Mouse (Mus musculus) E14TG2a.4 (cell line): ENCODE results near the gene Shkbp1.

ENCODE experiments used
- H3K27me3 ChIP-seq: 2 replicates; pipeline ENCODE4 v1.6.1; 2014; ENCODE audit warnings: low read length, control low read depth; ENCODE audit not compliant: insufficient read depth
- H3K36me3 ChIP-seq: 2 replicates; pipeline ENCODE4 v1.6.1; 2014; ENCODE audit warnings: low read length, control low read depth; ENCODE audit not compliant: insufficient read depth
- H3K4me1 ChIP-seq: replicated peaks from 2 replicates; pipeline ENCODE4 v1.6.1; 2014; ENCODE audit warnings: low read depth, low read length, control low read depth
- H3K4me3 ChIP-seq: replicated peaks from 2 replicates; pipeline ENCODE4 v1.5.1; 2014; ENCODE audit warnings: mild to moderate bottlenecking, low read length
- H3K9me3 ChIP-seq: 2 replicates; pipeline ENCODE4 v1.6.1; 2014; ENCODE audit warnings: low read length, control low read depth
- CTCF ChIP-seq: conservative IDR thresholded peaks from 2 replicates; pipeline ENCODE4 v1.5.1; 2014; ENCODE audit warnings: low read length
- NANOG ChIP-seq: IDR thresholded peaks from 2 replicates; pipeline ENCODE4 v1.6.1; 2014; ENCODE audit warnings: borderline replicate concordance, low read length, mixed read lengths
- POU5F1 ChIP-seq: IDR thresholded peaks from 2 replicates; pipeline ENCODE4 v1.6.1; 2014; ENCODE audit warnings: low read length, borderline replicate concordance

The Shkbp1 gene

DNA sequence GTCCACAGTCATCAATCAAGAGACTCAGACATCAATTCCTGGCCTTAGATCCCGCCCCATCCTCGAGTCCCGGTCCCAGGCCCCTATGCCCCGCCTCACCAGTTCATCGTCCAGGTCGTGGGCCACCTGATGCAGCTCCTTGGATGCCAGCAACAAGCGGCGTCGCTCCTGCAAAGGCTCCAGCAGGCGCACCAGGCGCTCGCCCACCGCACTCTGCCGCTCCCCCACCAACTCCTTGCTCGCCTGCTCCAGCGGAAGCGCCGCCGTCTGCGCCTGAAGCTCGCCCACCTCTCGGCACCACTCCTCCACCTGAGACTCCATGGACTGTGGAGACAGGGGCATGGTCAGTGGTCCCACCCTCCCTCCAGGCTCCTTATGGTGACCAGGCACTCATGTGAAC lies 19.5 kb upstream of the Shkbp1 start:
- Histone ChIP-seq H3K4me1 (peaks cover 44% of the 10 kb centered on the region), H3K9me3 (peaks cover 4% of the 10 kb centered on the region), H3K36me3 (peaks cover 28% of the 10 kb centered on the region), H3K27me3 (peaks cover 48% of the 10 kb centered on the region), H3K4me3 (peak overlapping the region; percentile 61)
- TF ChIP-seq CTCF (no peak), POU5F1 (no peak), NANOG (no peak)

DNA sequence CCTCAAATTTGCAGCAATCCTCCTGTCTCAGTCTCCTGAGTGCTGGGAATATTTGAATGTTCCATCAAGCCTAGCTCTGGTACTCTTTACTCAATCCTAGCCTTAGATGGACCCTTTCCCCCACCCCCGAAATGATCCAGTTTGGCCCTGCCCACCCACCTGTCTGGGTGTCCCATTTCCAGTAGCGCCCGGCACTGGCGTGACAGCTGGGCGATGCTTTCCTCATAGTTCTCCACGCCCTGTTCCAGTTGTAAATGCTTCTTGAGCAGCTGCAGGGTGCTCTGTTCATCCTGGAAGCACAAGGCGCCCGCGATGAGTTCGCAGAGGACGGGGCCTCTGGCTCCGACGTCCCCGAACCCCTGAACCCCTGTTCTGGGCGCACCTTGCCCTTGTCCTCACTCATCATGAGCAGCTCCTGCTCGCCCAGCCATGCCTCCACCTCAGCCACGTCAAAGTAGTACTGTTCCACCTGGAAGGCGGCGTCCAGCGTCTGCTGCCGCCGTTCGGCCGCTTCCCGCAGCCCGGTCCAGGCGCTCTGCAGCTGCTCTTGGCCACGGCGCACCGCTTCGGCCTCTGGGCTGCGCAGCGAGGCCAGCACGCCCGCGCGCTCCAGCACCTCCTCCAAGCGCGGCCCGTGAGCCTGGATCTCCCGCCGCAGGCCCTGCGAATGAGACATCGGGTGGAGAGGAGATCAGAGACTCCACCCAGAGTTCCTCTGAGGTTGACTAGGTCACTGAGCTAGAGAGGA lies 16.1 kb upstream of the Shkbp1 start:
- Histone ChIP-seq H3K36me3 (peaks cover 32% of the 10 kb centered on the region), H3K9me3 (peaks cover 8% of the 10 kb centered on the region), H3K4me3 (peak overlapping the region; percentile 71), H3K27me3 (peaks cover 56% of the 10 kb centered on the region), H3K4me1 (peaks cover 48% of the 10 kb centered on the region)
- TF ChIP-seq POU5F1: no peak
- no peak for TF ChIP-seq NANOG
- no peak for TF ChIP-seq CTCF

DNA sequence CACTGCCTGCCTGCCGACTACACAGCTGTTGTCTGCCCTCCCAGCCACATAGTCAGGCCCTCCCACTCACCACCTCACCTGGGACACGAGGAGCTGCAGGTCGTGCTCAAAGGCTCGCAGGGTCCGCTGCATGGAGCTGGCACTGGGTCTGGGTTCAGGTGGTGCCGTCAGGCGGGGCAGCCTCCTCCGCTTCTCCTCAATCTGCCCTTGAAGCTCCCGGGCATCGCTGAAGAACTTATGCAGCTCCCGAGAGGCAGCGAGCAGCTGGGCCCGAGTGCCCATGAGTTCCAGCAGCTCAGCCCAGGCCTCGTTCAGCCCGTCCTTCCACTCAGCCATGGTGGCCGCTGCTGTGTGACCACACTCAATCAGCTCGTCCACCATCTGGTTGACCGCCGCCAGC lies 13.3 kb upstream of the Shkbp1 start:
- Histone ChIP-seq H3K27me3 (peaks cover 55% of the 10 kb centered on the region), H3K4me3 (peak overlapping the region; percentile 45; the same call in 1 of the 2 replicates)
- TF ChIP-seq NANOG (no peak), POU5F1 (no peak), CTCF (no peak)

DNA sequence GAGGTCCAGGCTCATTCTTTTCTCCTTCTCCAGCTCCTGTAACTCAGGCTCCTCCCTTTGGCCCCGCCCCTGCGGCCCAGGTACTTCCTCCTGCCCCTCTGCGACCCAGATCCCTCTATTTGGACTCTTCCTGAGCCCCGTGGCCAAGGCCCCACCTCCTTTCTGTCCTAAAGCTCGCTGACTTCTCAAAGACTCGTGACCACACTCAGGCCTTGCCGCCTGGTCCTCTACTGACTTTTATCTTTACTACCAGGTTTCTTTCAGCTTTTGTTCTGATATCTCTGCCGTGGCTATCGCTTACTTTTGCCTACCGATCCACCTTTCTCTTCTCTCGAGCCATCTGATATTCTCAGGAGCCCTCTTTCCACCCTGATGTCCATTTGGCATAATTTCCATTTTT lies 12.2 kb upstream of the Shkbp1 start:
- Histone ChIP-seq H3K9me3 (peaks cover 4% of the 10 kb centered on the region; the same call in 1 of the 2 replicates), H3K27me3 (peaks cover 52% of the 10 kb centered on the region), H3K4me3 (peak overlapping the region; percentile 74), H3K36me3 (peaks cover 25% of the 10 kb centered on the region), H3K4me1 (peaks cover 72% of the 10 kb centered on the region)
- no peak for TF ChIP-seq POU5F1
- TF ChIP-seq CTCF: no peak
- no peak for TF ChIP-seq NANOG

More for the DNA sequence above, 13.3 kb upstream of the Shkbp1 start:
- peaks cover 32% of the 10 kb centered on the region for H3K36me3 ChIP-seq
- H3K9me3 ChIP-seq: peaks cover 8% of the 10 kb centered on the region
- H3K4me1 ChIP-seq: peaks cover 66% of the 10 kb centered on the region

DNA sequence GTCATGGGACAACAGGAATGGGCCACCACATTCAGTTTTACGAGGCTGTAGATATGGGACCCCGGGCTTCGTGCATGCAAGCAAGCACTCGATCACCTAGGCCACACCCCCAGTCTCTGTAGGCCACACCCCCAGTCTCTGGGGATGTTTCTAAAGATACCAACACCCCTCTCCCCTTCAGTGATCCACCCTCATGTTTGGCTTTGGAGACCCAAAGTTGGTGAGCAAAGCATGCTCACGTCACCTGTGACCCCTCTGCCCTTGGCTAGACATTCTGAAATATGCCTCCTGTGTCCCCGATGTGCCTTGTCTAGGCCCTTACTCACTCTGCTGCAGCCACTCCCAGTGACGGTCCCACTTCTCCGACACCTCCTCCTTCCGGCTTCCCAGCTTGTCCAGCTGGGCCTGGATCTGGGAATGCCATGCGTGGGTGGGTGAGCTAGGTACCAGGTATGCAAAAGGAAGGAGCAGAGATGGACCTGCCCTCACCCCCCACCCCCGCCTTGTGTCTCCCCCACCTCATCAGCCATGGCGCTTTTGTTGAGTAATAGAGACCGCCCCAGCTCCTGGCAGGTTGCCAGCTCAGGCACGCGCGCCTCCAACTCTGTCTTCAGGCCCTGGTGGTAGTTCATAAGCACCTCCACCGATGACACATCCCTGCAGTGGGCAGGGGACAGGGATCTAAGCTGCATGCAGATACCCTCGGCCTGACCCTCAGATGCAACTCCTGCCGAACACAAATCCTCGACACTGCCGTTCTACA lies 10.4 kb upstream of the Shkbp1 start:
- Histone ChIP-seq H3K4me3 (peak overlapping the region; percentile 43; the same call in 1 of the 2 replicates), H3K9me3 (peaks cover 4% of the 10 kb centered on the region; the same call in 1 of the 2 replicates)

DNA sequence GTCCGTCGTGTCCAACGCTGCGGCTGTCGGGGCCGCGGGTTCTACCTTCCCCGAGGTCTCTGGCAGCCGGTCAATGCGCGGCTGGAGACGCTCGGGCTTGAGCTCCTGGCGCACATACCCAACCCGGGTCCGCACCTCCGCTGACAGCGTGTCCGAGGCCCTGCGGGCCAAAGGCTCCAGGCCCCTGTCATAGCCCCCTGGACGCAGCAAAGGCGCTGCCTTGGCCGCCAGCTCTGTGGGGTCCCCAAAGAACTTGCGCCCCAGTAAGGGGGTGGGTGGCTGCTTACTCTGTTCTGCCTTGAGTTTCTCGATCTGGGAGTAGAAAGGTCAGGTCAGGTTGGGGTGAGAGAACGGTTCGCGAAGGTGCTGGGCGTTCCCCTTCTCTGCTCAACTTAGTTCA lies 8.6 kb upstream of the Shkbp1 start:
- Histone ChIP-seq H3K4me3 (peak overlapping the region; percentile 77), H3K4me1 (peaks cover 83% of the 10 kb centered on the region), H3K36me3 (peaks cover 12% of the 10 kb centered on the region), H3K9me3 (no peaks in the 10 kb centered on the region), H3K27me3 (peaks cover 35% of the 10 kb centered on the region)
- no peak for TF ChIP-seq NANOG
- TF ChIP-seq CTCF: no peak
- TF ChIP-seq POU5F1: no peak

More for the DNA sequence above, 10.4 kb upstream of the Shkbp1 start:
- Histone ChIP-seq H3K27me3 (peaks cover 39% of the 10 kb centered on the region), H3K4me1 (peaks cover 68% of the 10 kb centered on the region), H3K36me3 (peaks cover 20% of the 10 kb centered on the region)
- TF ChIP-seq NANOG (no peak), POU5F1 (no peak), CTCF (no peak)

DNA sequence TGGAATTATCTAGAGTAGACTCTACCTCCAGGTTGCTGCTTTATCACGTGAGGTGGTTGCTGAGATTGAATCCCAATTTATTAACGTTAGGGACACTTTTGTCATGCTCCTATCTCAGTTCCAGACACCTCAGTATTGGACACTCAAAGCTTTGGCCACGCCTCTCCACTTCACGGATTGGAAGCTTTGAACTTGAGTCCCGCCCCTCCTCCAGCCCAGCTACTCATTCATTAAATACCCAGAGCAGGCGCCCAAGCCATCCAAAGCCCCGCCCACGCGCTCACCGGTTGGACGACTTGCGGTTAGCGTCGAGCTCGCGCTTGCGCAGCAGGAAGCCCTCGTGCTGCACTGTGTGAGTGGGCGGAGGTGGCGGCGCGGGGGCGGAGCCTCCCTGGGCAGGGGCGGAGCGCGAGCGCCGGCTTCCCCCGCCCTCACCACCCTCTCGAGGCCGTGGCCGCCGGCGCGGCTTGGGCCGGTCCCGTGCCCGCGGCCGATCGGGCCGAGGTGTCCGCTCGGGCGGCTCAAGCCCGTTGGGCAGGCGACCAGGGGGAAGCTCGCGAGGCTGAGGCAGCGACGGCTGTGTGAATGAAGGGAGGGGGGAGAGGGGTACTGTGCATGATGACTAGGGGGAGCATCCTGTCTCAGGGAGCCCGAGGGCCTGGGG lies 5.6 kb upstream of the Shkbp1 start:
- Histone ChIP-seq H3K27me3 (peaks cover 26% of the 10 kb centered on the region), H3K9me3 (no peaks in the 10 kb centered on the region), H3K4me3 (peak overlapping the region; percentile 86), H3K36me3 (0 out of 2 replicates have a peak, but pooled peaks cover 9% of the 10 kb centered on the region), H3K4me1 (peaks cover 84% of the 10 kb centered on the region)
- TF ChIP-seq CTCF (no peak), NANOG (no peak; the same call in 1 of the 2 replicates), POU5F1 (no peak)

DNA sequence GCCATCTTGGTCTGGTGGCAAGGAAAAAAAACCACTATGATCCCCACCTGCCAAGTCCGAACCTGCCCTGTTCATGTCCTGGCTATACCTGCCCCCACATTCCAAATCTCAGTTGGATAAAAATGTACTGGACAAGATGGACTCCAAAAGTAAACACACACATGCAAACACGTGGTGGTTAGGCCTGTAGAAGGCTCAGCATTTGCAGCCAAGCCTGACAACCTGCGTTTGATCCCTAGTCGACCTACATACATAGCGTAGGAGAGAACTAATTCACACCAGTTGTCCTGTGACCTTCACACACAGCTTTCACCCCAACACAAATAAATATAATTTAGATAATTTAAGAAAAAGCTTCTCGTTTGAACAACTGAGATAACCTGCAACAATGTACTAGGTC lies 4.9 kb upstream of the Shkbp1 start:
- H3K27me3 ChIP-seq: peaks cover 26% of the 10 kb centered on the region
- 0 out of 2 replicates have a peak, but pooled peaks cover 9% of the 10 kb centered on the region for H3K36me3 ChIP-seq
- peak overlapping the region; percentile 86 for H3K4me3 ChIP-seq
- no peaks in the 10 kb centered on the region for H3K9me3 ChIP-seq
- no peak for TF ChIP-seq POU5F1
- TF ChIP-seq NANOG: no peak
- no peak for TF ChIP-seq CTCF
- H3K4me1 ChIP-seq: peaks cover 81% of the 10 kb centered on the region
